Mouse (Mus musculus) brain, adult 2 months (tissue): ENCODE data around the gene A630076J17Rik.

Experiments
- DNase-seq: peaks from one replicate; pipeline ENCODE4 v3.0.0; 2011; ENCODE audit warnings: low read depth, low spot score

Gene A630076J17Rik

DNA sequence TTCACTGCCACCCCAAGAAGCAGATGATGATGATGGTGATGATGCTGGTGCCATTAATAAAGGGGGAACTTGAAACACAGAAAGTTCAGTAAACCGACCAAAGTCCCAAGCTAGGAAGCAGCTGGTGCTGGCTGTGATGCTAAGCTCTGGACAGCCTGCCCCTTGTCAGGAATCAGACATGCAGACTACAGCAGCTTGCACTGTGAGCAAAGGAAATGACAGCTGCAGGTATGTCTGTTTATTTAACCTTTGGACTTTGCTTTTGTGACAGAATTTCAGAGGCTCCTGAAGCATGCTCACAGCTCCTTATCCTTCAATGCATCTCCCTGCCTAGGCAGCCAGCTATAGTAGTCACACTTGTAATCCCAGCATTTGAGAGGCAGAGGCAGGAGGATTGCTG lies at the start of gene A630076J17Rik:
Gene A630076J17Rik (plus strand): TSS at position 88 of the 400 bp plus-strand sequence.
- no peak for DNase-seq

DNA sequence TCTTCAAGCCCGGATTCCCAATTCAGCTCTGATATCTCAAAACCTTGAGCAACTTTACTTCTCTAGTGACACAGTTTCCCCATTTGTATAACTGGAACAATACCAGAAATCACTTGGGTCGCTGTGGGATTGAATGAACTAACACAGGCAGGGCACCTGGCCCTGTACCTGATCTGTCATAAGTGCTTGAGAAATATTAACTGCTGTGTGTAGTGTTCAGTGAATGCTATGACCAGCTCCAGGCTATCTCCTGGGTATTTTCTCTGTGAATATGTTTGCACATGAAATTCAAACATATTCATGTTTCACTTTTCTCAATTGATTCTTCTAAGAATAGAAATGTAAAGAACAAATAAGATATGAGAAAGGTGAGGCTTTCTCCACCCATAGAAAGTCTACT lies 49.6 kb upstream of the A630076J17Rik start:
- no peak for DNase-seq

DNA sequence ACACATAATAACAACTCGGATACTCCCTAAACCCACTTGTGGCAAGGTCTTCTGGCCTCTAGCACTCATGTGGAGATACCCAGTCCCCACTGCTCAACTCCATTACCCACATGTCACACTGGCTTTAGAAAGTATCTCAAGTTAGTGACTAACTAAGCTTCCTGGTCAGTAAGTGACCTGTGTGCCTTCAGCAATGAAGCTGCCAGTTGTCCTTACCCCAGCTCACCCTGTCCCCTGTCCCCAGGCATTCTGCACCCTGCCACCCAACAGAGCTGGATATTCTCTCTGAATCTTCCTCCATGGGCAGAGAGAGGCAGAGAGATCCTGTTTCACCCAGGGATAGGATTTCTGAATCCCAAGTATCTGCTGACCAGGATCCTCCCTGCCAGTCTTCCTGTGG lies 47.7 kb upstream of the A630076J17Rik start, which contains the start of gene Kcna10:
Gene Kcna10 (plus strand): TSS at position 301 of the 400 bp plus-strand sequence.
- no peak for DNase-seq

DNA sequence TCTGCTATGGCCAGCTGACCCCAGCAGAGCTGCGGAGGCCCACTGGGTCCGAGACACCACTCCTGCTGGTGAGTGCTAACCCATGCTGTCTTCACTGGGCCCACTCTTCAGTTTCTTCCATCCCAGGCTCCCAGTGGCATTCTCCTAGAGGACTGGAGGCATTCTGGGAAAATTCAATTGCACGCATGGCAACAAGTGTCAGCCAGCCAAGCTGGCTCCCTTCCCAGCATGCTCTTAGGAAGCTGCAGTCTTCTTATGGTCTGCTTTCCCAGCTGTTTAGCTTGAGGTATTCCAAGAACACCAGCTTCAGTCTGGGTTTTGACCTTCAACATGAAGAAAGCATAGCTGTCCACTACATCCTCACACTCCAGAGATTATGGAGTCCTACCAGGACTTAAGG lies 47.2 kb upstream of the A630076J17Rik start:
- peak; percentile 45 for DNase-seq

DNA sequence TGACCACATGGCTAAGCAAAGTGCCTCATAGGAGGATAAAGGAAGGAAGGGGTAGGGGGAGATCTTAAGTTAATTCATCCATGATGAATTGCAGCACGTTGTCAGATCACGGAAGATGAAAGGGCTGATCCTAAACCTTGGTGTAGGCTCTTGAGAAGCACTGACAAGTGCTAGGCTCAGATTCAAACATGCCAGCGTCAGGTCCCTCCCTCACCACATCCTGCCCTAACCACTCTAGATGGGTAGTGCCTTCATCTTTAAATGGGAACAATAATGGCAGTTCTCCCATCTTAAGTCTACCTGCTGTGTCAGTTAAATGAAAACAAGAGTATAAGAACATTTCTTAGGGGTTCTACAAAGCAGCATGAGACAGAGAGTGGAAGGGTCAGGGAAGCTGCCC lies 44.8 kb upstream of the A630076J17Rik start:
- no peak for DNase-seq

DNA sequence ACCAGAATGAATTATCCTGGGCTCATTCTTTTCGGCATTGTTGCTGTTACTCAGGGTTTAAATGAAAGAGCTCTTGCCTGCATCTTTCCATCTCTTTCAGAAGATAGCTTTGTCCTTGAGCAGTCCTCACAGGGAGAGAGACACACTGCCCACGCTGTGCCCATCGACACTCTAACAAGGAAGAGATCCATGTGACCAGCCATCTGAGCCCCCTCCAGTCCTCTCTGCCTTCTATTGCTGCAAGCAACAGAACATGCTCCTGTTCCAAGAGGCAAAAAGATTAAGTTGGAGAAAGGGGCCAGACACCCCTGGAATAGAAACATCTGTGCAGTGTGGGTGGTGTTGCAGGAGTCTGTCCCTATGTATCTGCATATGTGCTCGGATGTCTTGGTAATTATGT lies 43.4 kb upstream of the A630076J17Rik start:
- peak; percentile 48 for DNase-seq

GRCm38 (mm10) chr3:107188226-107188899 lies 42.1 kb upstream of the A630076J17Rik start:
- DNase-seq, result peak; percentile 92

DNA sequence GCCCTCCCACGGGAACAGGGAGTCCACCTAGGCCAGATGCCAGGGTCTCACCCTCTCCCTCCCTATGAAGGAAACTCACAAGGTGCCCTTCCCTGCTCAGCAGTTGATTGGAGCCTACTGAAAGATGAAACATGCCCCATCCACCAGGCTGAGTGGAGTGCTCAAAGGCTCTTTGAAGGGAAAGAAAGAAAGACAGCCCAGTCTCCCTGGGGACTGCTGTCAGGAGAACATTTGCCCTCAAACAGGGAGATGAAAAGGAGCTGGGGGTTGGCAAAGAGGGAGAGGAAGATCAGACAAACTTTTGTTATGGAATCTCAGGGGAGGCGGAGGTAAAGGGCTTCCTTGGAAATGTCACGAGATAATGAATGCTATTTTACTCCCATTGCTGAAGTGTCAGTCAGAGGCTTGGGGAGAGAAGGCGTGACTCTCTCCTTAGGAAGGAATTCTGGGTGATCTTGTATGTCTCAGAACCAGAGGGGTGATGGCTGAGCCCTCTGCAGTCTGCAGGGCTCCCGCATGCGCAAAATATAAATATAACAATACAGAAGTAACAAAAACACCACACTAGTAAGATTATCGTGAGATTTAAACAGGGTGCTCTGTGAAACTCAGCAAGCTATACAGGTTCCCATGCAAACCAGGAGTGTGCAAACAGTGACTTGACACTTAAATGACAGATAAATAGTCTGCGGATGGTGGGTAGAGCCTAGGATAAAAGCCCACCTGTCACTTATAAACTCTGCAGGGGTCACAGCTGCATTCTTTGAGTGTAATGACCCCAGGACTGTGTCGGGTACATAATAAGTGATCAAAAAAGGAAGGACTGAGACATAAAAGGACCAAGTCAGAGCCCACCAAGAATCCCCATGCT lies 28.9 kb upstream of the A630076J17Rik start:
- peak; percentile 34 for DNase-seq

DNA sequence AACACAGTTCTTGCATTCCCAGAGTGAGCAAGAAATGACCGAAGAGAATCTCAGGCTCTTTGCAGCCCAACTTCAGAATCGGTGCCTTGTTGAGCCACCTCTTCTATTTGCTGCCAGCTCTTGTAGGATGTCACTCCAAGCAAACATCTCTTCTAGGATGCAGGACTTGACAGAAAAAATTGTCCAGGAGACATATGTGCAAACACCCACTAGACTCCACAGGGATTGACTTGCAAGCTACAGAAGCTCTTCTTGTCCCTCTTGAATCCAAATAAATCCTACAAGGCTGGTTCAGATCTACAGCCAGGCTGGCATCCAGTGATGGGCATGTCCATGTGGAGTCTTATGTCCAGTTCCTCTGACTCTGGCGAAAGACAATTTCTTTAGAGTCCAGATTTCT lies 26.0 kb upstream of the A630076J17Rik start:
- peak; percentile 32 for DNase-seq

DNA sequence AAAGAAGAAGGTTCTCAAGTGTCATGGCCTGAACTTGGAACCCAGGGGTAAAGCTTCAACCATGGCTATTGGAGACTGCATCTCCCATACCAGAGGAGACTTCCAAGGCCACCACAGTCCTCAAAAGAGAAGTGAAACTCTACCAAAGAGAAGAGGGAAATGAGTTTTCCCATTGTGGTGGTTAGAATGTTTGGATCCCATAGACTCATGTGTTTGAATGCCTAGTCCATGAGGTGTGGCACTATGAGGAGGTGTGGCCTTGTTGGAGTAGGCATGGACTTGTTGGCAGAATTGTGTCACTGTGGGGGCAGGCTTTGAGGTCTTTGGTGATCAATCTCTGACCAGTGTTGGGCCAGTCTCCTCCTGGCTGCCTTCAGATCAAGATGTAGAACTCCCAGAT lies 25.2 kb upstream of the A630076J17Rik start:
- DNase-seq, result no peak

GRCm38 (mm10) chr3:107205994-107206393 lies 24.4 kb upstream of the A630076J17Rik start:
- peak; percentile 82 for DNase-seq

GRCm38 (mm10) chr3:107206490-107207150 lies 23.8 kb upstream of the A630076J17Rik start:
- peak; percentile 52 for DNase-seq

- DNase-seq, result peak; percentile 20
These were observed 22.7 kb upstream of the A630076J17Rik start for GRCm38 (mm10) chr3:107207625-107208253.

DNA sequence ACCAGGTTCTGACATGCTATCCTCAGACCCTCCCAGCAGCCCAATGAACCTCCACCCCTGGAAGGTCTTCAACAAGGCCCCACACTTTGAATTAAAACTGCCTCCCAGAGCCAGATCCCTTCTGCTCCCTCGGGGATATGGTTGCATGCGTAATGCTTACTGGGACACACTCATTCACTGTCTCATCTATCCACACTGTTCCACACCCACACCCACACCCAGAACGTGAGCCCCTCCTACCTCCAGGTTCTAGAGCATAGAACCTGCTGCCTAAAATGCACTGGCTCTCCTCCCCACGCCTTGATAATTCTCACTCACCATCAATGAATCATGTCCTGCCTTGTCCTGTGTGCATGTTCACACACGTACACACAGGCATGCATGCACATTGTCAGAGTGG lies 15.8 kb upstream of the A630076J17Rik start:
- DNase-seq, result peak; percentile 55

DNA sequence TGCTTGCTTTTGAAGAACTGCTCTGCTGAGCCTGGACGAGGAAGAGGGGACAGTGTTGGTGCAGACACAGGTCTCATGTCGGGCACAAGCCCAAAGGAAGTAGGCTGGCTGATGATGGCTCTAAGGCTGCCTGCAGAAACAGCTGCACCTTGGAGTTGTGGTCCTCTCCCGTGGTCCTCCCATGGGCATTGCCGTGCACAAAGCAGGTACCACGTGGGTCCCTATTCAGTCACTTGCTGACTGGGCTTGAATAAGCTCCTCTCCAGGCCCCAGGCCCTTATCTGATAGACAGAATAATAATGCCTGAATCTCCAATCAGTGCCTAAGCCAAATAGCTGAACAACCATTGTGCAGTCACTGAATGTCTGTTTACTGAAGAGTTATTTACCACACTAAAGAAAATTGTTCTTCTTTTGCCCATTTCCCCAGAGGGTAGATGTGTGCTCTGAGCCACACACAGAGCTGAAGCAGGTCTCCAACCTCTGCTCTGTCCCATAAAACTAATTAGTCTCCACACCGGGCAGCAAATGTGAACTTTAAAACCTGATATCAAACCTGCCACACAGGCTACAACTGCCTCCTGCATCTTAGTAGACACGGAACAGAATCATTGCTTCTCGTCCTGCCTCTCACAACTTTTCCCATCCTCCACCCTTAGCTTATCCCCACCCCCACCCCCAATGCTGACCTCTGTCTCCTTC lies 13.9 kb upstream of the A630076J17Rik start:
- no peak for DNase-seq

DNA sequence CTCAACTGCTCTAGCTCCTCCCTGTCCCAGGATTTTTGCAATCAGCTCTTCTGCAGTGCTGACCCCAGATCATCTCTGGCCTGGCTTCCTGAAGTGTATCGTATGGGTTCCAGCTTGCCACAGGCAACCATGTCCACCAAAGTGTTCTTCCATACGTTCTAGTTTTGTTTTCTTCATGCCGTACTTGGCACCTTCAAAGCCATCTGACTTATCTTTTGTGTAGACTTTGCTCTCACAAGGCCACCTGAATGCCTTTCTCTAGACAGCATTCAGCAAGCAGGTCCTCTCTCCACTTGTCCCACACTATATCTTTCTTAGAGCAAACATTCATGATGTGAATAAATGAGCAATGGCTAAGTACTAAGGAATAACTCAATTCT lies 13.3 kb upstream of the A630076J17Rik start:
- DNase-seq, result no peak

- peak; percentile 63 for DNase-seq
These were observed 11.8 kb upstream of the A630076J17Rik start for GRCm38 (mm10) chr3:107218572-107218971.

DNA sequence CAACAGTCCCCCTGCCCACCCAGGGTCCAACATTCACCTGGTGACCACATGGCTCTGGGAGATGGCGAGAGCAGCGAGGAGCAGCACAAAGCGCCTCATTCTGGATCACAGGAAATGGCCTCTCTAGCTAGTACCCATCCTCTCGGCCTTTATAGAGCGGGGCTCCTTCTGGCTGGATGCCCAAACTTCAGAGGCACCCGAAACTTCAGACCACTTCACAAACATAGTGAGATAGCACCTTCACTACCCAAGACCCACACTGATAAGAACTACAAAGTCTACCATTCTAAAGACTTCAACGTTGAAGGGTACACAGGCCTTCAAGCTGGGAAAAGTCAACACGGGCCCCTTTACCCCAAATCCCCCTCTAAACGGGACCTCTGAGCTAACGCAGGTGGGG lies 8.8 kb upstream of the A630076J17Rik start, which contains the start of gene Cym:
Gene Cym (minus strand): TSS at position 125 of the 400 bp plus-strand sequence.
- no peak for DNase-seq

DNA sequence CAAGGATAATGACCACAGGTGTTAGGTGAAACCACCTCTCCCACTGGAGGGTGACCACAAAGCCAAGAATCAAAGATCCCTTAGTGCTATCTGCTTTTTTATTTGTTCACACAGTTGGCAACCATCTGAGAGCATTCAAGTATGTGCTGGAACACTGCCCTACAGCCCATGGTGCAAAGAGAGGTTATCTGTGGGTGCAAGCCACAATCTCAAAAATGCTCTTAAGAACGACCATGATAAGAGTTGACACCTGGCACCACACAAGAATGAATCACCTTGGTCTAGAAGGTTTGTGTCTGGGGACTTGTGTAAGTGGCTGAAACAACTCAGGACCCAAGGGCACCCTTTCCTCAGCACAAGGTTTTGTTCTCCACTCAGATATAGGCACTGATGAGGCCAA lies 7.2 kb upstream of the A630076J17Rik start:
- DNase-seq, result no peak

DNA sequence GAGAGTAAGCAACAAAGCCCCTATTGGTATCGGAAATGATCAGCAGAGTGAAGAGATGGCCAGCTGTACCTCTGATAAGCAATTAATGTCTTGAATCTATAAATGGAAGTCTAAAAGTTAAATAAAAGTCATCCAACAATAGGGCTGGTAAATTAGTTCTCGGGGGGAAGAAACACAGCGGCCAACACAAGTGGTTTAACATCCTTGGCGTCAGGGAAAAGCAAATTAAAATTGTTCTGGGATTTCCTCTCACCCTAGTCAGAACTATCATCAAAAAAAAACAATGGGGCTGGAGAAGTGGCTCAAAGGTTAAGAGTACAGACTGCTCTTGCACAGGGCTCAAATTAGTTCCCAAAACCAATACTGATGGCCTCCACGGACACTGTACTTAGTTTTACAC lies 4.6 kb upstream of the A630076J17Rik start:
- no peak for DNase-seq

DNA sequence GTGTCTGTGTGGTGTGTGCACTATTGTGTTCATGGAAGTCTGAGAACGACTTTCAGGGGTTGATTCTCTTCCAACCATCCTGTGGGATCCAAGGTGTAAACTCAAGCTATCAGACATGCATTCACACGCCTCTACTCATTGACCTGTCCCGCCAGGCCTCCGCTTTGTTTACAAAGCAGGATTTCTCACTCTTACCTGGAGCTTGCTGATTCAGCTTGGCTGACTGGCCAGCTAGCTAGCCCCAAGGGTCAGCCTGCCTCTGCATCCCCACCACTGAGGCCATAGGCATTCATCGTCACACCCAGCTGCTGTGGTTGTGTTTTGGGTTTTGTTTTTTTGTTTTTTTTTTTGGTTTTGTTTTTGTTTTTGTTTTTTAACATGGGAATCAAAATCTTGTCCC lies 1.2 kb upstream of the A630076J17Rik start:
- DNase-seq, result no peak
